Mouse (Mus musculus) macrophage (primary cell): ENCODE results near the gene Stra6. TPM values are rescaled to one million over a fixed set of nuclear protein-coding genes. Genes with fewer than 3 reads are reported as not detected.

Experiments used
- H3K27ac ChIP-seq: fragments of 350-480 bp; formaldehyde crosslinking; 2 replicates; pipeline ENCODE4 v1.9.0; 2021
- H3K36me3 ChIP-seq: fragments of 350-480 bp; formaldehyde crosslinking; 2 replicates; pipeline ENCODE4 v1.9.0; 2021; ENCODE audit errors: inconsistent target
- H3K4me3 ChIP-seq: fragments of 350-480 bp; formaldehyde crosslinking; 2 replicates; pipeline ENCODE4 v1.9.0; 2021; ENCODE audit errors: inconsistent target
- H3K79me2 ChIP-seq: fragments of 350-480 bp; formaldehyde crosslinking; 2 replicates; pipeline ENCODE4 v1.9.0; 2021; ENCODE audit errors: inconsistent target
- WGBS: methylation state at CpG from one replicate; pipeline ENCODE4 v1.1.7; 2026; ENCODE audit warnings: inconsistent platforms; ENCODE audit not compliant: missing documents; 5-methylcytosine and 5-hydroxymethylcytosine counted together
- polyA plus RNA-seq: library from polyadenylated mRNA; stranded (reverse); fragments of 250-400 nt; gene quantifications from 3 replicates; pipeline ENCODE4 v1.2.4, GENCODE M21; 2018; ENCODE audit warnings: inconsistent platforms

Gene Stra6
- polyA plus RNA-seq, 1 experiment from 2014 or later, result not detected

DNA sequence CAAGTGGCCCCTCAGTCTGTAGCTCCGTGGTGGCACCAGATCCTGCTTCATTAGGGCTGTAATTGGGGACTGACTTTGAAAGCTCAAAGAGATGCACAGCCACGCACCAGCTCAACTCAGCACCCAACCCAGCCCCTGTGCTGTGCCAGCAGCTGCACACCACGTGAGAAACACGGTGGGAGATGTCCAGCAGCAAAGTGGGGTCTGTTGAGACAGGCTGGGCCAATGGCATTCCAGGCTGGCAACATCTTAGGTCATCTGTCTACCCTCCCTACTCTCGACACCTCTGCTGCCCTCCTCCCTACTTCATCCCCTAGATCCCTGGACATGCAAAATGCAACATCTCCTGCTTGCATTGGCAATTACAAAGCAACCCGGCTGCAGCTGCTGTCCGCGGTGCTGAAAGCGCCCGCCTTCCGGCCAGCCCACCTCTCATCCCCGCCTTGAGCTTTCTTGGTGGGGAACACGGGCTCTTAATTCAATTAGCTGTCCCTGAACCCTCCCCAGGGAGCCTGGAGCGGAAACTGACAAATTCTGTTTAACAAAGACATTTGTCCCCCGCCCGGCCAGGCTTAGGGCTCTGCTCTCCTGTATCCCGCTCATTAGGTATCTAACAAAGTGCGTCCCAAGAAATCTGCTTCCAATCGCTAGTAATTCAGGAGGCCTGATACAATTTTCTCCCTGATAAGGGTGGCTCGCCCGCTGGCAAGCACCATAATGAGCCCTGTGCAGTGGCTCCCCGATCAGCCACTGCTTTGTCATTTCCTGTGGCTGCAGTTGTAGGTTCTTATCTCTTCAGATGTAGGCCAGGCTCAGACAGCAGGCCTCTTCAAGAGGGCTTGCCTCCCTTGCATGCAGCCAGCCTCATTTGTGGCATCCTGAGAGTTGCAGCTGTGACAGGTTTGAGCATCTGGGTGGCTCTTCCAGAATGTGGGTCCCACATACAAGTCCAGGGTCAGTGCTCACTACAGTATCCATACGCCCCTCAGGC lies 2.6 kb upstream of the Stra6 start:
- H3K79me2 ChIP-seq, result no peaks in the 10 kb centered on the region
- WGBS, result 16% methylated on average over 23 of the region's 23 CpGs
- H3K27ac ChIP-seq, result no peak overlapping the region
- H3K4me3 ChIP-seq, result no peak overlapping the region
- H3K36me3 ChIP-seq, result no peaks in the 10 kb centered on the region

DNA sequence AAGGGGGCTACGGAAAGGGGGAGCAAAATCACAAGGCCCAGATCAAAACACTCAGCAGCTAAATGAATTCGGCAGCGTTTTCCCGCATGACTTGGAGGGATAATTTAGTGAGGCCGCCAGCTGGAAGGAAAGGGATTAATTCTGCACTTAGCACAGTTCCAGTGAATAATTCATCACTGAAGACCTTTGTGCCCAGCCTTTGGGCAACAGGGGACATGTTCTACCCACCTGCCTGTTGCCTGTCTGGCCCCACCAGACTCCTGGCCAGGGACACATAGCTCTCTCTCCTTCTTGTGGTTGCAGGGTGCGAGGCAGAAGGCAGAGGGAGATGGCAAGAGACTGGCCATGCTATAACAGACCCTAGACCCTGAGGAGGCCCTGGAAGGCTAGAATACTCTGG lies 1.9 kb downstream of the Stra6 start:
- H3K79me2 ChIP-seq, result no peaks in the 10 kb centered on the region
- no peak overlapping the region for H3K27ac ChIP-seq
- no peaks in the 10 kb centered on the region for H3K36me3 ChIP-seq
- 80% methylated on average over 6 of the region's 6 CpGs for WGBS
- H3K4me3 ChIP-seq, result no peak overlapping the region

DNA sequence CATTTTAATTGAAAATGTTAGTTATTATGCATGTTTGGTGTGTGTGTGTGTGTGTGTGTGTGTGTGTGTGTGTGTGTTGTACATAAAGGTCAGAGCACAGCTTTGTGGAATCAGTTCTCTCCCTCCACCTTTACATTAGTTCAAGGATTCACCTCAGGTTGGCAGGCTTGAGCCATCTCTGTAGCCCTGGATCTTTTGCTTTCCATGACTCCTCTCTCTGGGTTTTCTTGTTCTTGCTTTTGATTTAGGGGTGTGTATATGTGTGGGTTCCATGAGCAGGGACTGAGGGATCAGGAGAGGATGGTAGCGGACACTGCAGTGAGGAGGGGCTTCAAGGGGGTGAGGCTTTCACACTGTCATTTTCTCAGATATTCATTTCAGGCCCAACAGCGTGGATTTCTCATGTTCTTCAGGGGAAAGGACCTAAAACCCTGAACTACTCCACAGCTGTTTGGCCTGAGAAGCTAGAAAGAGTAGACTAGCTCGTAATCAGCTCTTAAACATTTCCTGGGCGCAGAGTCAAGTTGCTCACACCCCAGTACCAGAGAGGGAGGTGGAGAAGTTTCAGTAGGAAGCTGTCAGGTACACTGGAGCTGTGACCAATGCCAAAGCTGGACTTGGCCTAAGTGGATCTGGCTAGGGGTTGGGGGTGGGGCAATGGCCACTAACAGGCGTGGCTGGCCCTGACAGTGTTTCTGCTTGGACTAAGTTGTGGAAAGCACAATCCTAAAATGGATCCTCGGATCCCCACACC lies 2.6 kb downstream of the Stra6 start:
- H3K79me2 ChIP-seq, result no peaks in the 10 kb centered on the region
- 78% methylated on average over 6 of the region's 6 CpGs for WGBS
- H3K27ac ChIP-seq, result no peak overlapping the region
- H3K36me3 ChIP-seq, result no peaks in the 10 kb centered on the region
- no peak overlapping the region for H3K4me3 ChIP-seq

DNA sequence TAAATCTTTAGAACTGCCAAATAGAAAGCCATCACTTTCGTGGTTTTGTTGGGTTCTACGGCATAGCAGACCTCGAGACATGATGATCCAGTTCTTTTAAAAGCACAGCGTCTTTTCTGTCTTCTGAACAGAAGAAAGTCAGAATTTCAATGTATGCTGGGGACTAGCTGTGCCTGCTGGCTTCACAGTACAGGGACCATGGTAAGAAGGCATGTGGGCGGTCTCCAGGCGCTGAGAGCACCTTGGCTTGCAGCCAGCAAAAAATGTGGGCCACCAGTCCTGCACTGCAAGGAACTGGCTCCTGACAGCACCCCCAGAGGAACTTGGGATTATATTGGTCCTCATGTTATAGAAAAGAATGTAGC lies 3.1 kb downstream of the Stra6 start:
- Histone ChIP-seq H3K4me3 (no peak overlapping the region), H3K79me2 (no peaks in the 10 kb centered on the region), H3K36me3 (no peaks in the 10 kb centered on the region), H3K27ac (no peak overlapping the region)
- 74% methylated on average over 6 of the region's 6 CpGs for WGBS

DNA sequence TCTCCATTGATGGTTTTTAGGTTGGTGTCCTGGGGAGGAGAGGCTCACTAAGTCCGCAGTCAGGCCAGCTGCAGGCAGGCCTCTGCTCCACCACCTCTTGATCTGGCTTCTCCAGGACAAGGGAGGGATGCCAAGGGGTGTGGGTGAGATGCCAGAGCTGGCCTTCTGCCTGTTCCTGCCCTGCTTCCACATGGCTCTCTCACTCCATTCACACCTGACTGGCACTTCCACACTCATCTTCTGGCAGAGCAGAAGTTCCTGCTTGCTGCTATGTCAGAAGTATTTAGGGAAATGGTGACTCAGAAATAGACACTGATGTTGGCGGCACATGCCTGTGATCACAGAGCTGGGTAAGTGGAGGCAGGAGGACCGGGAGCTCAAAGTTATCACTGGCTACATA lies 4.0 kb downstream of the Stra6 start:
- no peak overlapping the region for H3K27ac ChIP-seq
- no peaks in the 10 kb centered on the region for H3K36me3 ChIP-seq
- no peaks in the 10 kb centered on the region for H3K79me2 ChIP-seq
- no peak overlapping the region for H3K4me3 ChIP-seq
- WGBS, result 85% methylated on average over 3 of the region's 3 CpGs

DNA sequence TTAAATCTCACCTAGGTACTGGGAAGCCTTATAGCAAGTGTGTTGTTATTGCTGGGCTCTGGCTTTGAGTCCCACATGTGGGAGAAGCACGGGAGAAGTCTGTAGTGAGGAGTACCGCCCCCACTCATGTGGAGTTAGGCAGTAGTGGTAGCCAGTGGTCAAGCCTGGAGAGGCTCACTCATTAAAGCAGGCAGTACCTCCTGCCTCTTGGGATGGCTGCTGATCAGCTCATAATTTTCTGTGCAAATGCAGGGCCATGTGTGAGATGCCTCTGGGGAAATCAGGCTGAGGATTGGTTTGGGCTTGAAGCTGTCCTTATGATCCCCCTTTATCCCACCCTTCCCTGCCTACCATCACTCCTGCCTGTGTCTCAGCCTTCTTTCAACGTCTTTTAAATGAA lies 11.0 kb downstream of the Stra6 start:
- WGBS, result 59% methylated on average over 3 of the region's 3 CpGs
- H3K4me3 ChIP-seq, result no peak overlapping the region
- H3K79me2 ChIP-seq, result no peaks in the 10 kb centered on the region
- H3K36me3 ChIP-seq, result no peaks in the 10 kb centered on the region
- no peak overlapping the region for H3K27ac ChIP-seq

DNA sequence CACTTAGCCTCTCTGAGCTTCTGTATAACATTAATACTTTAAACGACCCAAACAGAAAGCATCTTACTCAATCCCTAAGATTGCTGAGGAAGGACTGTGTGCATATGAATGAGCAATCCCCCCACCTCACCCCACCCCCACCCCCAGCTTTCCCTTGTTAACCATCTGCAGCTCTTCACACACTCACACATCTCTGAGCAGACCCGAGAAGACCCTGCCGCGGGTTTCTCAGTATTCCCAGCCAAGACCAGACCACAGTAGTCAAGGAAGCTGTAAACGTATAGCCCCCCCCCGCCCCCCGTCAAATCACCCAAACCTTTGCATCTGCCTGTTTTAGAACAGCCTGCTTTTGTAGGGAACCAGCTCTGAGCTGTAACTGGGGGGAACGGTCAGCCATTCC lies 21.0 kb downstream of the Stra6 start:
- WGBS, result 16% methylated on average over 7 of the region's 8 CpGs
- no peaks in the 10 kb centered on the region for H3K36me3 ChIP-seq
- no peak overlapping the region for H3K27ac ChIP-seq
- H3K79me2 ChIP-seq, result no peaks in the 10 kb centered on the region
- no peak overlapping the region for H3K4me3 ChIP-seq

DNA sequence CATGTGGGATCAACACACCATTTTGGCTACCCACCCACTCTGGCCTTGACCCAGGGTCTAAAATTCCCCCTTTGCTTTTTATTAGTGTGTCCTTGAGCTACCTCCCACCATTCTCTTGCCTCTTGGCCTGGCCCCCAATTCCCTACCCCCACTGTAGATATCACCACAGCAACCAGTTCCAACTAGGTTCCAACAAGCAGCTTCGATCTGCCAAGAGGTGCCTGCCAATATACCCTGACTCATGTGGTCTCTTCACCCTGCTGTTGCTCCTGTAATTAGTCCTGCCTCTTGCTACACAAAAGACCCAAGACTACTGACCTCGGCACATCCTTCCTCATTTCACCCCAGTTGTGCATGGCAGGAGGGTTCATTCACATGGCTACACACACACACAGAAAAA lies 21.5 kb downstream of the Stra6 start:
- Histone ChIP-seq H3K4me3 (no peak overlapping the region), H3K36me3 (no peaks in the 10 kb centered on the region), H3K79me2 (no peaks in the 10 kb centered on the region), H3K27ac (no peak overlapping the region)
- 0% methylated on average over 2 of the region's 2 CpGs for WGBS

DNA sequence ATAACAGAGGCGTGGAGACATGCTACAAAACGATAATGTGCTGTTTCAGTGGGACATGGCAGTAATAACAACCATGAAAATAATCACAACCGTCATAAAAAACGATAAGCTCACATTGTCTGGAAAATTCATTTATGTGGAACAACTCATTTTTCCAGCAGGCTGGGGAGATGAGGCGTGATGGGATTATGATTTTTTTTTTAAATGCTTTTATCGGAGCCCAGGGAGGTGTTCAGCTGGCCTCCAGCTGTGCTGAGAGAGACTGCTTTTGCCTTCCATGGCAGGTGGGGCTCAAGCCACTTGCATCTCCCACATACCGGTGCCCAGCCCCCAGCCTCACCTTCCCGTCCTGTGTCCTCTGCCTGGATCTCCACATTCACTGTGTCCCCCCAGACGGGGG lies 22.6 kb downstream of the Stra6 start:
- WGBS, result 75% methylated on average over 9 of the region's 9 CpGs
- Histone ChIP-seq H3K36me3 (no peaks in the 10 kb centered on the region), H3K27ac (no peak overlapping the region), H3K79me2 (no peaks in the 10 kb centered on the region), H3K4me3 (no peak overlapping the region)

DNA sequence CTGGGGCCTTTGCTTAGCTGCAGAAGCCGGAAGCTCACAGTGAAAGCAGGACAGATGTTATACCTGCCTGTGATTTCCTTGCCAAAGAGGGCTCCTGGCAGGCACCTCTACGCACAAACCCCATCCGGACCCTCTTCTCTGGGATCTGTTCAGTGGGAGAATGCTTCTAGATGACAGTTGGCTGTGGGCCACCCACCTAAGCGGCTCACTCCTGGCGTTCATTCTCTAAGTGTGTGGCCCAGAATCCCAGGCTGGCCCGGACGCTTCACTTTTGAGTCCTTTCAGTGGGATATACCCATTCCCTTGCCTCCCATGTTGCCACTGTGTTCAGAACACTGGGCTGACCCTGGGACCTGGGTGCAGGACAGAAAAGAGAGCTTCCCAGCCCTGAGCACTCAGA lies 23.3 kb downstream of the Stra6 start:
- 89% methylated on average over 7 of the region's 7 CpGs for WGBS
- Histone ChIP-seq H3K79me2 (no peaks in the 10 kb centered on the region), H3K4me3 (no peak overlapping the region), H3K36me3 (no peaks in the 10 kb centered on the region), H3K27ac (no peak overlapping the region)

DNA sequence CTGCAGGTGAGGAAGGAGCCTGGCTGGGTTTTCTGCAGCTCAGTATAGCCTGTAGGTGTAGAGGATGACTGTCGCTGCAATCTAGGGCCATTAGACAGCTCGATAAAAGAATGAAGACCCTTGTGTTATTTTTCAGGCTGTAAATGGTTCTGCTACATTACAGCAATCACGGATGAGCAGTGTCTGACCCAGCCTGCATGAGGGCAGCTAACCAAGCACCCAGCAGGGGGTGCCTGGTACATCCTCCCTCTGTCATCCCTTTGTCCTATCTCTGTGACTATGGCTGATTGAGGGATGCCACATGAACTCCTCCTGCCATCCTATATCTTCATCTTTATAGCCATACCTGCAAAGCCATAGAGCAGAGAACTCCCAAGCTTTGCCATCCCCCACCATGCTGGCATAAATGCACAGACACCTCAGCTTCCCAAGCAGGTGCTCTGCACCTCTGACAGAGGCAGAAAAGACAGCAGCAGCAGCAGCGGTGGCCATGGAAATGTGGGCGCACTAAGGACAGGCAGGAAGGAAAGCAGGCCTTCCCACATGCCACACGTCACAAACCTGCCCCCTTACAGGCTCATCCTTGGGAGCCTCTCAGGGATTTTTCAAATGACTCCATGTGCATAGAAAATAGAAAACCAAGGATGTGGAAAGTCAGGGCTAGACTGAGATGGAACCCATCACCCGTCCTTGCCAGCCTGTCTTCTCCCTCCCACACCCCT lies 23.9 kb downstream of the Stra6 start:
- no peak overlapping the region for H3K27ac ChIP-seq
- H3K79me2 ChIP-seq, result no peaks in the 10 kb centered on the region
- no peak overlapping the region for H3K4me3 ChIP-seq
- H3K36me3 ChIP-seq, result no peaks in the 10 kb centered on the region
- 82% methylated on average over 7 of the region's 7 CpGs for WGBS

DNA sequence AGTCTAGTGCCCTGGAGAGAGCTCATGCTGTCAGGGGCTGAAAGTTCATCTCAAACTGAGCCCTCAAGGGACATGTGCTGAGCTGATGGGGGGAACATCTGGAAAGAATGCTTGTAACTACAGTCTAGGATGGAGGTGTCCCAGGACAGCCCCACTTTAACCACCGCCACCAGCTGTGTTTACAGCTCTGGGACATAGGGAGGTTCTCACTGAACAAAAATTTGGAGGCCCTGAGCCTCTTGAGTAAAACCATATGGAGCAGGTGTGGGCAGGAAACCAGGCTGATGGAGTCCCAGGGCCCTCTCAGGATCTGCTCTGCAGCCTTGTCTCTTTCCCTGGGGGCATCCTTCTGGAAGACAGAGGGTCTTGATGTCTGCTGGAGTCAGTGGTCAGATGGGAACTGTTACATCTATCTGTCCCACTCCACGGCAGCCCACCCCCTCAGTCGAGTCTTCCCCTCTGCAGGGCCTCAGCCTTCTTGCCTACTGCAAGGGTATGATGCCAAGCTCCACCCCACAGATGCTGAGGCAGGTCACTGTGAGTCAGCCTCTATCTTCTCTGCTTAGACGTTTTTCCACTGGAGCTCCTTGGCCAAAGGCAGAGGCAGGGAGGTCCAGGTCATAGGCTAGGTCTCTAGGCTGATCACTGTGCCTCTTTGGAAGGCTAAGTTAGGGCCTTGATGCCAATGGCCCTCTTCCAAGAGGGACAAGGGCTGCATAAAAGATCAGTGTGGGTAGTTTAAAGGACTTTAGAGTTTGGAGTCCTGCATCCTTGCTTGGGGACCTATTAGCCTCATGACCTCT lies 28.2 kb downstream of the Stra6 start:
- H3K79me2 ChIP-seq, result no peaks in the 10 kb centered on the region
- no peaks in the 10 kb centered on the region for H3K36me3 ChIP-seq
- no peak overlapping the region for H3K4me3 ChIP-seq
- 50% methylated on average over 4 of the region's 4 CpGs for WGBS
- no peak overlapping the region for H3K27ac ChIP-seq

DNA sequence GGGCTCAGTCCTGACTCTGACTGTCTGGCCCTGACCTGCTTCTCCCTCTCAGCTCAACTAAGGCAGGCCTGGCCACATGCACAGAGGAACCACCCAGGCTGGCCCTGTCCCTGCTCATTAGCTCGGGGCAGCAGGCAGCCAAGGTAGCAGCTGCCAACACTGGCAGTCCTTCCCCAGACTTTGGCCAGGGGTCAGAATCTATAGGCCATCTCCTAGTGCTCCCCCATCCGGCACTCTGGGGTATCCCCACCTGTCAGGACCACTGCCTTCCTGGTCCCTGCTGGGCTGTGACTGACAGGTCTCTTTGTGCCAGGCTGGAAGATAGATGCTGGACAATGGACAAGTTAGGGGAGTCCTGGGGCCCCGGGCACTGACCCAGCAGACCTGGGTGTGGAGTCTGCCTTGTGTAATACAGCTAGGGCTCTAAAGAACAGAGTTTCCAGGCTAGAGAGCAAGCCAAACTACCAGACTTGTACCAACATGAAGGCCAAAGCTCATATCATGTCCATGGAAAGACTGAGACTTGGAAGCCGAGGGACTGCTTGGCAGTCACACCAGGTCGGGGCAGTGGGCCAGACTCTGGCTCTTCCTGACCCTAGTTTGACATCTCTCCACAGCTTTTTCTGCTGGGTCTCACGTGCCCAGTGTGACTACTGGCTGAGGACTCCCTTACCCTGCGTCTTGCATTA lies 29.1 kb downstream of the Stra6 start:
- H3K4me3 ChIP-seq, result no peak overlapping the region
- no peak overlapping the region for H3K27ac ChIP-seq
- no peaks in the 10 kb centered on the region for H3K36me3 ChIP-seq
- H3K79me2 ChIP-seq, result no peaks in the 10 kb centered on the region
- 80% methylated on average over 7 of the region's 7 CpGs for WGBS

DNA sequence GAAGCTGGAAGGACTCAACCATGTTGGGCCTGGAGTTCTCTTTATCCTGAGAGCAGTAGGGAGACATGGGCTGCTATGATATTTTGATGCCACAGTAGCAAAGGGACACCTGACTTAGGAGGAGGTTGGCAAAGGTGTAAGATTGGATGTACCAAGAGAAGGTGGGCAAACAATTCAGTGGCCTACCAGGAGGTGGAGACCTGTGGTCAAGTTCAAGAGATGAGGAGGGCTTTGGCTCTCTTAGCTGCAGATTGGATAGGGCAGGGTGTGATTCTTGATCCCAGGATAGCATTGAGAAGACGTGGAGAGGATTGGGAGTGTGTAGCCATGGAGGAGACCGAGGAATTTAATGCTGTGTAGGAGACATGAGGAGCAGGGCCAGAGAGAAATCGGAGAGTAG lies 30.2 kb downstream of the Stra6 start:
- Histone ChIP-seq H3K79me2 (no peaks in the 10 kb centered on the region), H3K4me3 (no peak overlapping the region), H3K36me3 (no peaks in the 10 kb centered on the region), H3K27ac (no peak overlapping the region)
- WGBS, result 69% methylated on average over 3 of the region's 3 CpGs
